25 mouse cellular contexts compared by ENCODE assay signal in genomic region chr3:33383622-33384021, GRCm38 (mm10).
"Had no signal": no experiment of that assay in that cellular context is flagged by ENCODE, and none has a peak within 500 bp of the region (broad histone marks: within the 10 kb centered on the region; RNA-seq: fewer than 3 reads in every experiment).

No protein-coding gene starts in this region.

- DNase-seq: forebrain, postnatal 0 days; gastrocnemius, postnatal 14 days; gastrocnemius, postnatal 36 days; heart, adult 18-20 months; heart, postnatal 14 days; heart, postnatal 36 days; kidney, adult 11 months; kidney, adult 2 months; kidney, adult 9 months; kidney, postnatal 14 days; kidney, postnatal 36 days; layer of hippocampus, adult 9-11 months; layer of hippocampus, postnatal 36 days; left cerebral cortex, postnatal 4 days had no signal

- H3K27me3 ChIP-seq: heart, embryonic 13.5 days; heart, embryonic 15.5 days; hindbrain, embryonic 13.5 days; hindbrain, embryonic 15.5 days; kidney, embryonic 15.5 days; limb, embryonic 13.5 days; limb, embryonic 15.5 days had no signal

- H3K9me3 ChIP-seq: heart, embryonic 10.5 days; heart, embryonic 13.5 days; heart, embryonic 15.5 days; hindbrain, embryonic 13.5 days; hindbrain, embryonic 15.5 days; kidney, embryonic 15.5 days; limb, embryonic 13.5 days; limb, embryonic 15.5 days had no signal

- H3K4me1 ChIP-seq: heart, embryonic 10.5 days; hindbrain, embryonic 13.5 days; hindbrain, embryonic 15.5 days; kidney, embryonic 15.5 days; limb, embryonic 13.5 days; limb, embryonic 15.5 days had no signal

- H3K9ac ChIP-seq: forebrain, postnatal 0 days; heart, embryonic 13.5 days; heart, embryonic 15.5 days; hindbrain, embryonic 13.5 days; hindbrain, embryonic 15.5 days; kidney, embryonic 15.5 days; limb, embryonic 13.5 days; limb, embryonic 15.5 days had no signal

- H3K4me2 ChIP-seq: heart, embryonic 13.5 days; heart, embryonic 15.5 days; hindbrain, embryonic 13.5 days; hindbrain, embryonic 15.5 days; kidney, embryonic 15.5 days; limb, embryonic 13.5 days; limb, embryonic 15.5 days had no signal

- ATAC-seq: hindbrain, postnatal 0 days; intestine, embryonic 16.5 days had no signal

- H3K36me3 ChIP-seq: heart, embryonic 10.5 days; heart, embryonic 13.5 days; heart, embryonic 15.5 days; hindbrain, embryonic 13.5 days; hindbrain, embryonic 15.5 days; kidney, embryonic 15.5 days; limb, embryonic 13.5 days; limb, embryonic 15.5 days had no signal

- H3K4me3 ChIP-seq: heart, embryonic 10.5 days; heart, embryonic 13.5 days; heart, embryonic 15.5 days; hindbrain, embryonic 13.5 days; hindbrain, embryonic 15.5 days; kidney, embryonic 15.5 days; limb, embryonic 13.5 days; limb, embryonic 15.5 days had no signal

- H3K27ac ChIP-seq: heart, embryonic 10.5 days; heart, embryonic 13.5 days; heart, embryonic 15.5 days; hindbrain, embryonic 13.5 days; hindbrain, embryonic 15.5 days; hindbrain, postnatal 0 days; kidney, embryonic 15.5 days; kidney, postnatal 0 days; limb, embryonic 13.5 days; limb, embryonic 15.5 days had no signal
